Mouse (Mus musculus): ENCODE measurements around the gene Tex14.
"Not testable (repeated sequence)": the region's sequence is repeated elsewhere in the genome, so short reads cannot be mapped to it uniquely, and the experiment has no call there.

Tex14 gene

GRCm38 (mm10) chr11:87448476-87449199 is 43.8 kb downstream of the Tex14 start:
- peak; percentile 40 to 49 for DNase-seq (ENCODE audit: low spot score in 2 of 2)

GRCm38 (mm10) chr11:87449200-87449547 is 44.3 kb downstream of the Tex14 start:
- no peak for DNase-seq (ENCODE audit: low spot score in 2 of 2)

- DNase-seq (ENCODE audit: low spot score in 2 of 2) = not testable (repeated sequence)
Measured at GRCm38 (mm10) chr11:87449847-87450246, 45.0 kb downstream of the Tex14 start.

GRCm38 (mm10) chr11:87452779-87453178 is 47.9 kb downstream of the Tex14 start:
- not testable (repeated sequence) for DNase-seq (ENCODE audit: low spot score in 2 of 2)

- DNase-seq (ENCODE audit: low spot score in 2 of 2) = no peak
Measured at GRCm38 (mm10) chr11:87453216-87454034, 48.6 kb downstream of the Tex14 start.

- no peak for DNase-seq (ENCODE audit: low spot score in 2 of 2)
Measured at GRCm38 (mm10) chr11:87454035-87454690, 49.3 kb downstream of the Tex14 start.

GRCm38 (mm10) chr11:87455573-87455972 is 50.7 kb downstream of the Tex14 start:
- no peak for DNase-seq (ENCODE audit: low spot score in 2 of 2)

GRCm38 (mm10) chr11:87455984-87456383 is 51.1 kb downstream of the Tex14 start:
- DNase-seq (ENCODE audit: low spot score in 2 of 2) = no peak

- DNase-seq (ENCODE audit: low spot score in 2 of 2) = no peak
Measured at GRCm38 (mm10) chr11:87460566-87460965, 55.7 kb downstream of the Tex14 start.

GRCm38 (mm10) chr11:87461780-87462460 is 57.1 kb downstream of the Tex14 start:
- DNase-seq (ENCODE audit: low spot score in 2 of 2) = peak; percentile 71 to 75

GRCm38 (mm10) chr11:87462461-87463242 is 57.8 kb downstream of the Tex14 start:
- peak in 1 of 2 experiments; percentile 37 for DNase-seq (ENCODE audit: low spot score in 2 of 2)

- no peak for DNase-seq (ENCODE audit: low spot score in 2 of 2)
Measured at GRCm38 (mm10) chr11:87463243-87463540, 58.3 kb downstream of the Tex14 start.

GRCm38 (mm10) chr11:87463792-87464430 is 59.0 kb downstream of the Tex14 start:
- not testable (repeated sequence) for DNase-seq (ENCODE audit: low spot score in 2 of 2)

- DNase-seq (ENCODE audit: low spot score in 2 of 2) = no peak
Measured at GRCm38 (mm10) chr11:87465990-87466593, 61.2 kb downstream of the Tex14 start.

GRCm38 (mm10) chr11:87467491-87468277 is 62.8 kb downstream of the Tex14 start:
- no peak for DNase-seq (ENCODE audit: low spot score in 2 of 2)

GRCm38 (mm10) chr11:87468278-87468655 is 63.4 kb downstream of the Tex14 start:
- DNase-seq (ENCODE audit: low spot score in 2 of 2) = no peak

GRCm38 (mm10) chr11:87468706-87469315 is 63.9 kb downstream of the Tex14 start:
- no peak for DNase-seq (ENCODE audit: low spot score in 2 of 2)

- peak; percentile 26 to 29 for DNase-seq (ENCODE audit: low spot score in 2 of 2)
Measured at GRCm38 (mm10) chr11:87470807-87471698, 66.2 kb downstream of the Tex14 start.
